Mouse (Mus musculus) liver, embryonic 13.5 days (tissue): ENCODE data around the gene Mgat4b. TPM values are rescaled to one million over a fixed set of nuclear protein-coding genes. Genes with fewer than 3 reads are reported as not detected.
A peak's percentile ranks its signal among the peaks of the same experiment; 100 is the strongest.

ENCODE experiments used
- ATAC-seq: fragments of 200-750 bp; cut with Nextera tagmentation; 2 replicates; pipeline ENCODE4 v1.8.0; 2017; ENCODE audit warnings: low read depth, mild to moderate bottlenecking, moderate number of reproducible peaks, moderate library complexity
- DNase-seq: peaks from one replicate; pipeline ENCODE4 v3.0.0; 2022
- H3K27ac ChIP-seq: fragments of 300-500 bp; sonication (generic); 2 replicates; pipeline ENCODE4 v1.5.1; 2015; ENCODE audit warnings: moderate library complexity, mild to moderate bottlenecking, inconsistent platforms
- H3K27me3 ChIP-seq: fragments of 300-500 bp; sonication (generic); 2 replicates; pipeline ENCODE4 v1.6.1; 2015; ENCODE audit warnings: mild to moderate bottlenecking, inconsistent platforms
- H3K36me3 ChIP-seq: fragments of 300-500 bp; sonication (generic); 2 replicates; pipeline ENCODE4 v1.6.1; 2015; ENCODE audit warnings: mild to moderate bottlenecking, inconsistent platforms
- H3K4me1 ChIP-seq: fragments of 300-500 bp; sonication (generic); replicated peaks from 2 replicates; pipeline ENCODE4 v1.6.1; 2015; ENCODE audit warnings: inconsistent platforms
- H3K4me2 ChIP-seq: fragments of 300-500 bp; sonication (generic); 2 replicates; pipeline ENCODE4 v1.6.1; 2015; ENCODE audit warnings: inconsistent platforms, mild to moderate bottlenecking, moderate library complexity
- H3K4me3 ChIP-seq: fragments of 300-500 bp; sonication (generic); replicated peaks from 2 replicates; pipeline ENCODE4 v1.5.1; 2015; ENCODE audit warnings: mild to moderate bottlenecking, inconsistent platforms
- H3K9ac ChIP-seq: fragments of 300-500 bp; sonication (generic); 2 replicates; pipeline ENCODE4 v1.6.1; 2015; ENCODE audit warnings: mild to moderate bottlenecking, inconsistent platforms
- H3K9me3 ChIP-seq: fragments of 300-500 bp; sonication (generic); replicated peaks from 2 replicates; pipeline ENCODE4 v1.6.1; 2016; ENCODE audit warnings: inconsistent platforms
- WGBS: fragments of 180-500 bp; shearing (Covaris S2); methylation state at CpG from one replicate; pipeline ENCODE4 v1.1.7; 2015; ENCODE audit not compliant: insufficient replicate concordance; 5-methylcytosine and 5-hydroxymethylcytosine counted together
- polyA plus RNA-seq: library from polyadenylated mRNA; unstranded; fragments of >200 nt; fragmentation: Nextera tagmentation; extraction: Ambion mirVana; gene quantifications from 2 replicates; pipeline ENCODE4 v1.2.1, GENCODE M21; 2015

Mgat4b gene
- polyA plus RNA-seq, 1 experiment from 2014 or later = 12.1 TPM

GRCm38 (mm10) chr11:50201590-50201989 is 9.1 kb upstream of the Mgat4b start:
- DNase-seq (no peak), ATAC-seq (peak; percentile 38; the same call in 1 of the 2 replicates)
- H3K4me3 ChIP-seq = no peak overlapping the region
- H3K4me1 ChIP-seq = peaks cover 44% of the 10 kb centered on the region
- H3K4me2 ChIP-seq = no peak overlapping the region
- H3K27ac ChIP-seq = no peak overlapping the region
- H3K36me3 ChIP-seq = peaks cover 92% of the 10 kb centered on the region
- H3K27me3 ChIP-seq = no peaks in the 10 kb centered on the region
- no peaks in the 10 kb centered on the region for H3K9me3 ChIP-seq
- WGBS = 83% methylated on average over 3 of the region's 3 CpGs
- no peak overlapping the region for H3K9ac ChIP-seq

GRCm38 (mm10) chr11:50203302-50203827 is 7.3 kb upstream of the Mgat4b start:
- Histone ChIP-seq H3K27ac (peak overlapping the region; percentile 12; the same call in 1 of the 2 replicates), H3K9ac (no peak overlapping the region)
- WGBS = 86% methylated on average over 9 of the region's 9 CpGs

GRCm38 (mm10) chr11:50205434-50205833 is 5.3 kb upstream of the Mgat4b start:
- Histone ChIP-seq H3K4me3 (no peak overlapping the region), H3K9ac (no peak overlapping the region), H3K4me1 (peaks cover 66% of the 10 kb centered on the region), H3K27me3 (no peaks in the 10 kb centered on the region), H3K9me3 (no peaks in the 10 kb centered on the region), H3K36me3 (peaks cover 78% of the 10 kb centered on the region), H3K27ac (no peak overlapping the region), H3K4me2 (no peak overlapping the region)
- WGBS = 78% methylated on average over 3 of the region's 3 CpGs
- ATAC-seq = no peak
- no peak for DNase-seq

More at GRCm38 (mm10) chr11:50203302-50203827, 7.3 kb upstream of the Mgat4b start:
- no peak overlapping the region for H3K4me3 ChIP-seq
- DNase-seq (no peak), ATAC-seq (0 out of 2 replicates have a peak, but pooled peaks have one; percentile 7)
- H3K4me2 ChIP-seq = no peak overlapping the region
- peaks cover 52% of the 10 kb centered on the region for H3K4me1 ChIP-seq
- peaks cover 97% of the 10 kb centered on the region for H3K36me3 ChIP-seq
- no peaks in the 10 kb centered on the region for H3K9me3 ChIP-seq
- H3K27me3 ChIP-seq = no peaks in the 10 kb centered on the region

GRCm38 (mm10) chr11:50206037-50206436 is 4.7 kb upstream of the Mgat4b start:
- 81% methylated on average over 2 of the region's 2 CpGs for WGBS
- H3K36me3 ChIP-seq = peaks cover 72% of the 10 kb centered on the region
- DNase-seq (no peak), ATAC-seq (no peak)
- no peak overlapping the region for H3K4me3 ChIP-seq
- H3K9me3 ChIP-seq = no peaks in the 10 kb centered on the region
- no peak overlapping the region for H3K27ac ChIP-seq
- peaks cover 64% of the 10 kb centered on the region for H3K4me1 ChIP-seq
- no peak overlapping the region for H3K4me2 ChIP-seq
- H3K27me3 ChIP-seq = no peaks in the 10 kb centered on the region
- no peak overlapping the region for H3K9ac ChIP-seq

- ATAC-seq (no peak), DNase-seq (no peak)
- WGBS = 93% methylated on average over 14 of the region's 14 CpGs
- Histone ChIP-seq H3K27ac (no peak overlapping the region), H3K9ac (no peak overlapping the region), H3K9me3 (no peaks in the 10 kb centered on the region), H3K36me3 (peaks cover 59% of the 10 kb centered on the region), H3K27me3 (no peaks in the 10 kb centered on the region), H3K4me3 (no peak overlapping the region), H3K4me1 (peaks cover 69% of the 10 kb centered on the region), H3K4me2 (0 out of 2 replicates have a peak overlapping the region, but pooled peaks have one; percentile 6)
Observed at GRCm38 (mm10) chr11:50207344-50207743, 3.3 kb upstream of the Mgat4b start.

- 89% methylated on average over 5 of the region's 5 CpGs for whole genome bisulfite sequencing
- H3K4me1 ChIP-seq = peaks cover 70% of the 10 kb centered on the region
Observed at GRCm38 (mm10) chr11:50208039-50208438, 2.7 kb upstream of the Mgat4b start.

GRCm38 (mm10) chr11:50210101-50210504 is 587 bp upstream of the Mgat4b start:
- H3K9ac ChIP-seq = peak overlapping the region; percentile 98
- DNase-seq = peak; percentile 87
- H3K27me3 ChIP-seq = no peaks in the 10 kb centered on the region
- H3K36me3 ChIP-seq = peaks cover 33% of the 10 kb centered on the region
- peak; percentile 91 for ATAC-seq
- 0% methylated on average over 24 of the region's 24 CpGs for WGBS
- H3K9me3 ChIP-seq = no peaks in the 10 kb centered on the region
- peak overlapping the region; percentile 92 for H3K4me3 ChIP-seq
- H3K4me2 ChIP-seq = peak overlapping the region; percentile 78
- H3K4me1 ChIP-seq = peaks cover 74% of the 10 kb centered on the region
- H3K27ac ChIP-seq = peak overlapping the region; percentile 99

More at GRCm38 (mm10) chr11:50208039-50208438, 2.7 kb upstream of the Mgat4b start:
- Histone ChIP-seq H3K4me2 (peak overlapping the region; percentile 6; the same call in 1 of the 2 replicates), H3K27me3 (no peaks in the 10 kb centered on the region), H3K36me3 (peaks cover 52% of the 10 kb centered on the region), H3K9me3 (no peaks in the 10 kb centered on the region), H3K4me3 (no peak overlapping the region), H3K9ac (no peak overlapping the region), H3K27ac (no peak overlapping the region)
- DNase-seq = no peak
- no peak for ATAC-seq

- Histone ChIP-seq H3K27me3 (no peaks in the 10 kb centered on the region), H3K9me3 (no peaks in the 10 kb centered on the region), H3K9ac (peak overlapping the region; percentile 98), H3K4me1 (peaks cover 74% of the 10 kb centered on the region), H3K27ac (peak overlapping the region; percentile 99), H3K4me2 (peak overlapping the region; percentile 78), H3K4me3 (peak overlapping the region; percentile 92), H3K36me3 (peaks cover 19% of the 10 kb centered on the region)
- 72% methylated on average over 3 of the region's 3 CpGs for WGBS
- ATAC-seq = no peak
- DNase-seq = no peak
Observed at GRCm38 (mm10) chr11:50211322-50212059, 801 bp downstream of the Mgat4b start.

- Histone ChIP-seq H3K36me3 (peaks cover 12% of the 10 kb centered on the region), H3K27me3 (no peaks in the 10 kb centered on the region), H3K9ac (no peak overlapping the region), H3K4me2 (no peak overlapping the region), H3K27ac (peak overlapping the region; percentile 99), H3K4me1 (peaks cover 79% of the 10 kb centered on the region), H3K4me3 (no peak overlapping the region), H3K9me3 (no peaks in the 10 kb centered on the region)
- DNase-seq (no peak), ATAC-seq (no peak)
- WGBS = 50% methylated on average over 3 of the region's 3 CpGs
Observed at GRCm38 (mm10) chr11:50212060-50212739, 1.5 kb downstream of the Mgat4b start.

- Histone ChIP-seq H3K4me2 (no peak overlapping the region), H3K4me1 (peaks cover 83% of the 10 kb centered on the region), H3K9me3 (no peaks in the 10 kb centered on the region), H3K27me3 (no peaks in the 10 kb centered on the region), H3K9ac (no peak overlapping the region), H3K36me3 (0 out of 2 replicates have a peak, but pooled peaks cover 3% of the 10 kb centered on the region), H3K4me3 (no peak overlapping the region), H3K27ac (peak overlapping the region; percentile 61)
- WGBS = 60% methylated on average over 11 of the region's 11 CpGs
- DNase-seq (peak; percentile 59), ATAC-seq (peak; percentile 8; the same call in 1 of the 2 replicates)
Observed at GRCm38 (mm10) chr11:50212848-50213758, 2.4 kb downstream of the Mgat4b start.
